Mouse (Mus musculus) layer of hippocampus, postnatal 10 days (tissue): ENCODE data around the gene Atp6v1g2. TPM values are rescaled to one million over a fixed set of nuclear protein-coding genes. Genes with fewer than 3 reads are reported as not detected.
"Not testable (repeated sequence)": the region's sequence is repeated elsewhere in the genome, so short reads cannot be mapped to it uniquely, and the experiment has no call there.

ENCODE experiments used
- DNase-seq, 2 experiments: peaks; one replicate each; pipeline ENCODE4 v3.0.0; 2021; ENCODE audit warnings: low spot score in 2 of 2
- total RNA-seq, 2 experiments: library from RNA; stranded (reverse); gene quantifications; 2 replicates each; pipeline ENCODE4 v1.2.3; 2021

Atp6v1g2 gene
- total RNA-seq, 2 experiments from 2014 or later, result 310 to 356 TPM

DNA sequence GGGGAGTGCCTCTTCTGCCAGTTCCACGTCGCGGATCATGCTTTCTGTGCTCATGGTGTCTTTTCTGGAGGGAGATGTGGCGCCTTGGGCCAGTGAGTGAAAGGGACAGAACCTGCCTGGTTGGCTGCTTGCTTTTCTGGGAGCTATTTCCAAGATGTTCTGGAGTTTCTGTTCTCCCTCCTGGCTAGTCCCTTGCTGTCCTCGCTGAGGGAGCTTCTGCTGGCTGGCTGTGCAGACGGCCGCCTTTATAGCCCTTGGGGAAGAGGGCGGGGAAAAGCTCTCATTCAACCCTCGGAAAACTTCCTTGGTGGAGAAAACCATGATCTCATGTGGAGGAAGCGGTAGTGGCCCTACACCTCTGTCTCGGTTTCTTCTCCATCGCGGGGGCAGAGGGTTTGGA is 31.7 kb upstream of the Atp6v1g2 start, which contains the start of gene Tnf:
TSS of gene Tnf (minus strand) at position 221 of the 400 bp plus-strand sequence.
- no peak for DNase-seq

DNA sequence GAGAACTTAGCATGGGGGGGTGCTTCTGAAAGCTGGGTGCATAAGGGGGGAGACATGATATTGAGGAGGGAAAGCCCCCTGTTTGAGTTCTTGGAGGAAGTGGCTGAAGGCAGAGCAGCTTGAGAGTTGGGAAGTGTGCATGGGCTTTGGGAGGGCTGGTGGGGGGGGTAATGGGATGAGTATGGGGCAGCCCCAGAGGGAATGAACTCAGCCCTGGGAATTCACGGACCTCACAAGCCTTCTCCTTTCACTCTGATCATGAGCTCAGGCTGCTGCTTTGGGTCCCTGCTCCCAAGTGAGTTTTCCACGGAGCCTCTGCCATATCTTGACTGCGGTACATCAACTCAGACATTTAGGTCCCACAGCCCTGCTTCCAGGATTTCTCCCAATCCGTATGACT is 31.0 kb upstream of the Atp6v1g2 start:
- no peak for DNase-seq

DNA sequence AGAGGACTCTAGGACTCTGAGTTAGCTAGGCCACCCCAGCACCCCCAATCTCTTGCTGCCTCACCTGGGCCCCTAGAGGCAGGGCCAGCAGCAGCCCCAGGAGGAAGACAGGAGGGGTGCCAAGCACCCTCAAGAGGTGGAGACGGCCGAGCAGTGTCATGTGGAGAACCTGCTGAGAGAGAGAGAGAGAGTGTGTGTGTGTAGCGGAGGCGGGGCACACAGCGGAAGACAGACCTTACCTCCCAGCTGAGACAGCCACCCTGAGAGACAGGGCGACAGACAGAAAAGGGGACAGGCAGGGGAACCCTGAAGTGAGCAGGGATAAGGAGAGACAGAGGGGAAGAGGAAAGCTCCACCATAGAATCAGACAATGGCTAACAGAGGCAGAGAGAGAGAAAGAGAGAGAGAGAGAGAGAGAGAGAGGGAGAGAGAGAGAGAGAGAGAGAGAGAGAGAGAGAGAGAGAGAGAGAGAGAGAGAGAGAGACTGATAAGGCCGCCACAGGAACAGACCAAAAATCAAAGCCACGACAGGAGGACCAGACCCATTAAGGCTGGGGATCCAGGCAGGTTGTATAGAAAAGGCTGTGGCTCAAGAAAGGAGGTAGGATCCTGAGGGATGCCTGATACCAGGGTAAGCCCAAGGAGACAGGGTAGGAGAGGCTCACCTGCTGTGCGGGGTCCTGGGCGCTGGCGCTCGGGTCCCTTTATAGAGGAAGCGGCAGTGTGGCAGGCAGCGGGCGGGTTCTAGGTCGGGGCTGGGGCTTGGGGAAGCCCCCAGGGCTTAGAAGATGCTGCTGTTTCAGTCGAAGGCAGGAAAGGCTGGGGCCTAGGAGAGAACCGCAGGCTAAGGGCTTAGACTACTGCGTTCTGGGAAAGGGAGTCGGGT is 28.7 kb upstream of the Atp6v1g2 start, which contains the start of gene Lta:
TSS of gene Lta (minus strand) at position 858 of the 886 bp plus-strand sequence.
- no peak for DNase-seq

DNA sequence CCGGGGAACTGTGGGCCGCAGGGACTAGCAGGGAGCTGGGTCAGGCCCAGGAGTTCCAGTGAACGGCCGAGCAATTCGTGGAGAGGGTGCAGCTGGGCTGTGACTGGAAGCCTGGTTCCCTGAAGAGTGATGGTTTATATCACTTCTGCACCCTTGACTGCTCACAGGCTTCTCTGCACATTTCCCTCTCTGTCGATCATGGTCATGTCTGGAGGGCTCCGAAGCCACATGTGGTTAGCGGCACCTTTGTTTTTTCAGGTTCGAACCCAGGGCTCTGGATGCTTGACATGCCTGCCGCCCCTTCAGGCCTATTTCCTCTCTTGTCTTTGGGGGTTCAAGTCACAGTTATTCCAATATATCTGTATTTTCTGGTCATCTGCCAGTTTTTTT is 28.1 kb upstream of the Atp6v1g2 start:
- no peak for DNase-seq

DNA sequence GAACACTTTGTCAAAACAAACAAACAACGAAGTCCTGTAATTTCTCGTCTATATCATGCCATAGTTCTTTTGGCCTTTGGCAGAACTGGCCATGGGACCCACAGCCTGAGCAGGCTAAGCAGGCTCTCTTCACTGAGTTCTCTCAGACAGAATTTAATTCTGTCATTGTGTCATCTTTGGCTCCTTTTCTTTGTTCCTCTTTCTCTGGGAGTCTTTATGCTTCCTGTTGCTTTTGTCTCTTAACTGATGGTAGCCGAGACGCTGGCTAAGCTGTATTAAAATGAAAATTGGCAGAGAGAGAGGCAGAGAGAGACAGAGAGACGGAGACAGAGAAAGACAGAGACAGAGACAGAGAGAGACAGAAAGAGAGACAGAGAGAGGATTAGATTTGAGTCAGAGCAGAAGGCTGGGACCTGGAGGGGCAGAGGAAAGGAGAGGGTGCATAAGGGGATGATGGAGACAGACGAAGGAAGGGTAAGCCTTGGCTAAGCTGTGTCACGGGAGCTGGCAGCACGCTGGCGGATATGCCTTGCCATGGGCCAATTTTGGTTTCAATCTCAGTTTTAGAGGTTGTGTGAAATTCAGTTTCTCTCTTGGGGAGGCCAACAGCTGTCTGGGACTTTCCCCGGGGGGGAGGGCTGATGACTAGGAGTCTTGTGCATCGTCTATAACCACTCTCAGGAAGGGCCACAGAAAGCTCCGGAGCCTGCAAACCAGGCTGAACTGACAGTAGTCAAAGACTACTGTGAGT is 23.5 kb upstream of the Atp6v1g2 start:
- DNase-seq, result no peak

DNA sequence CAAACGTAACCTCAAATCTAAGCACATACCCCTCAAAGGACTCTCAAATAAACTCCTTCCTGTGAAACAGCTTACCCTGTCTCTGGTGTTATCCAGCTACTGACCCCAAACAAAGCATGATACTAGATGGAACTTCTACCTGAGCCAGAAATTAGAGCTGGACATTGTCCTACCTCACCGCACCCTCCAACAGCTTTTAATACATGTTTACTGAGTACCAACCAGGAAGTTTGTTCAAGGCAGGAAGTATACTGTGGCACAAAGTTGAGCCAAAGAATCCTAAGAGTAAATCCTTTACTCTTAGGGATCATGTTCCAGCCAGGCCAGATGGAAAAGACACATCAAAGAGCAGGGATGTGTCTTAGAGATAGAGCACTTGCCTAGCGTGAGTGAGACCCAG is 22.9 kb upstream of the Atp6v1g2 start:
- DNase-seq, result no peak

DNA sequence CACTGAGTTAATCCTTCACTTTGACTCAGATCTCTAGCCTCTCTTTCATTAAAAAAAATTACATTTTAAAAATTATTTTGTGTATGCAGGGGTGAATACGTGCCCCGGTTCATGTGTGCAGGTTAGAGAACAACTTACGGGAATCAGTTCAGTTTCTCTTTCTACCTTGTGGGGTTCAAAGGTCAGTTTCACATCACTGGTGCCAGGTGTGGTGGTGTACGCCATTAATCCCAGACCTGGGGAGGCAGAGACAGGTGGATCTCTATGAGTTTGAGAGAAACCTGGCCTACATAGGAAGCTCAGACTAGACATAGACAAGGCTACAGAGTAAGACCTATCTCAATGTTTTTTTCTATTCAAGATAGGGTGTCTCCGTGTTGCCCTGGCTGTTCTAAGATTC is 20.4 kb upstream of the Atp6v1g2 start:
- no peak for DNase-seq

DNA sequence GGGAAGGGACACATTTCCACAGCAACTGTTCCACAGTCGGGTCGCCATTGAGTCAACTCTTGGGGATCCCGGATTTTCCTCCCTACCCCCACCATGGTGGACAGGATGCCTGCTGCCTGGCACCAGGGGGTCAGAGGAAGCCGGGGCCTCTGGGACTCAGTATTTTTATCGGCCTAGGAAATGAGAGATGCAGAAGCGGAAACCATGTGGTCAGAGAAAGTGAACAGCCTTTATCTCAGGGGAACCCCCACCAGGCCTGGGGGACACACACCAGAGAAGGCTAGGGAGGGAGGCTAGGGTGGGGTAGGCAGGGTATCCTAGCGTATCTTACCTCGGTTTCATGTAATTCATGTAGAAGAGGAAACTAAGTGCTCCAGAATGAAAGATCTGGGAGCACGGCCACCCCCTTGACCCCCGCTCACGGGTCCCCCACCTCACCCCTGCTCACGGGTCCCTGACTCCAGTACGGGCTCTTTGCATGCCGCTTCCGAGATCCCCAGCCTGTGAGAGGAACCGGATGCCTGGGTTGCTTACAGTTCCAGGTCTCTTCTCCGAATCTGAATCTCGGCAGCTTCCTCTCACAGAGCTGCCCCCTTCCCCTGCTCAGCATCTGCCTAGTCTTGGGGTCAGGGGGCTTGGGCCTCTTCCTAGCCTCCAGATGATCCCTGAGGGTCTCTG is 14.8 kb upstream of the Atp6v1g2 start:
- no peak for DNase-seq

DNA sequence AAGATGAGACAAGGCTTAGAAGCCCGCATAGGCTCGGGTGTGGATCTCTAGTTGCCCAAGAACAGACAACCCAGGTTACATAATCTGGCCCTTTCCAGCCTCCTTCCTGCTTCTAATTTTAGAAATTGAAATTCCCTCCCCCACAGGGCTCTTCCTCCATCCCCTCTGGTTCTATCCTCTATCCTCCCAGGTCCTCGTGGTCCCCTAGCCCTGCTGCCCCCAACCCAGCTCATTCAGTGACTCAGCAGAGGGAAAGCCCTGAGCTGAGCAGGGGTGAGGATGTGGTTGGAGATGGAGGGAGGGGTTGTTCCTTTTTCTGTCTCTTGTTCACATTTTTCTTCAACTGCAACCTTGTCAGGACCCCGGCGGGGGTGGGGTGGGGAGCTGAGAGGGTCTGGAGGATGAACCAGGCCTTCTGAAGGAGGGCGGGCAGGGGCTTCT is 13.8 kb upstream of the Atp6v1g2 start:
- no peak for DNase-seq

DNA sequence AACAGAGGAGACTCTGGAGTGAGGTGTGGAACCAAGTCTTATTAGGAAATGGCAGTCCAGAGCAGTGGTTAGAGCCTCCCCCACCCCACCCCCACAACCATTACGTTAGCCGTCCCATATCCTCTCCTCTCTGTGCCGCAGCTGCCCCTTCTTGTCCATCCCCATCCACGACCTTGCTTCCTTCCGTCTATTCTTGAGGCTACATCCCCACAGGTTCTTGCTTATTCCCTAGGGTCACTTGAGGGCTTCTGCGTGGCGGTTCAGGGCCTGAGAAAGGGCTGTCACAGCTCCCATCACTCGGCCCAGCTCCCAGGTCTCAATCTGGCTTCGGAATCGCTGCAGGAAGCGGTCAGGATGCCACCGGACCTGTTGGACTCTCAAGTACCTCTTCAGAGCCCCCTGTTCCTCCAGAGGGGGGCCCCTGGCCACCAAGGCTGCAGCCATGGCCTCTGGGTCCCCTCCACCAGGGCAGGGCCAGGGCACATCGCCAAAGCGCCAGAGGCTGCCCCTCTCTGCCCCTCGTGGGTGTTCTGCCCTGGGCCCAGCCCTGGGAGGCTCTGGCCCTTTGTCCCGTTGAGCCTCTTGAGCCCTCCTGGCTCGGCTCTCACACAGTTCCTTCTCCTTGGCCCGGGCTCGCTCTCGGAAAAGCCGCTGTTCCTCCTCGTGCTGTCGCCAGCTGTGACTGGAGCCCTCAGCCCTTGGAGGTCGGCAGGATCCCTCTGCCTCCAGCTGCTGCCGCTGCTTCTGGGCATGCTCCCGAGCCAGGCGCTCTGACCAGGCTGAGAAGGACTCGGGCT is 13.1 kb upstream of the Atp6v1g2 start, which contains the start of gene Gm16181:
TSS of gene Gm16181 (plus strand) at position 679 of the 797 bp plus-strand sequence.
- no peak for DNase-seq

DNA sequence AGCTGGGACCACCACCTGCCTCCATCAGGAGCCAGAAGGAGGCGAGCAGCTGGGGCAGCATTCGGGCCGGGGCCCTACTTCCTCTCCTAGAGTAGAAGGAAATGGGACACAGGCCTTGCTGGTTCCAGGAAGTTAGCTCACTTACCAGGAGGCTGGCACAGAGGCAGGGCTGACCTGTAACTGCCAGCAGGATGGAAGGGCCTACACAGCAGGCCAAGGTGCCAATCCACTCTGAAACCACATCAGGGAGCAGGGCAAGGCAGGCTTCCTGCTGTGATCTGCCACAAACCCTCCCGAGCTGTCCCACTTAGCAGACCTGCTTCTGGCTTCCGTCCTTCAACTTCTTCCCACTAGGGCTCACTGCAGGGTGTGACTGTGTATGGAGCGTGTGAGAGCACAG is 11.2 kb upstream of the Atp6v1g2 start:
- no peak for DNase-seq

DNA sequence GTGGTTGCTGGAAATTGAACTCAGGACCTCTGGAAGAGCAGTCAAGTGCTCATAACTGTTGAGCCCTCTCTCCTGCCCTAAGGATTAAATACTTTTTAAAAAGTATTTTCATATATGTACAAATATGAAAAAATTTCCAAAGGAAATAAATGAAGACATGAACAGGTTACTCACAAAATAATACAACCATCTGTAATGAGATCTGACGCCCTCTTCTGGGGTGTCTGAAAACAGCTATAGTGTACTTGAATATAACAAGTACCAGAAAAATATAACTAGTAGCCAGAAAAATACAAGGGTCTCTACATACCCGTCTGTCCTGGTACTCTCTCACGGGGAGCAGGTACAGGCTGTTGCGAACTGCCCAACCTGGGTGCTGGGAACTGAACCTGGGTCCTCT is 8.8 kb upstream of the Atp6v1g2 start:
- DNase-seq, result no peak

DNA sequence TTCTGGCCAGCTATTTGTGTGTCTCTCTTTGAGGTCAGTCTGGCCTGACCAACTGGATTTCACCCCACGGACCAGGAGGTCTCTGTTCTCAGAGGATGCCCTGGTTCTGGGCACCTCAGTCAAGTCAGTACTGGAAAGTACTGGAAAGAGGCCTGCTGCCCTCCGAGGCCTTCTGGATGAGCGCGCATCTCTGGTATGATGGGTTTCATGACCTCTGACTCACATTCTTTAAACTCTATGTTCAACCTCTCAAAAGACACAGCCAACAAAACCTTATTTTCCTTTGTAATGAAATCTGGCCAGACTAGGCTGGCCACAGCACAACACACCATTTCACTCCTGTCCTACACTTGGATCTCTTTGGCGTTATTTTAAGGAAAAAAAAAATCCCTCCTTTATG is 8.0 kb upstream of the Atp6v1g2 start:
- no peak for DNase-seq

DNA sequence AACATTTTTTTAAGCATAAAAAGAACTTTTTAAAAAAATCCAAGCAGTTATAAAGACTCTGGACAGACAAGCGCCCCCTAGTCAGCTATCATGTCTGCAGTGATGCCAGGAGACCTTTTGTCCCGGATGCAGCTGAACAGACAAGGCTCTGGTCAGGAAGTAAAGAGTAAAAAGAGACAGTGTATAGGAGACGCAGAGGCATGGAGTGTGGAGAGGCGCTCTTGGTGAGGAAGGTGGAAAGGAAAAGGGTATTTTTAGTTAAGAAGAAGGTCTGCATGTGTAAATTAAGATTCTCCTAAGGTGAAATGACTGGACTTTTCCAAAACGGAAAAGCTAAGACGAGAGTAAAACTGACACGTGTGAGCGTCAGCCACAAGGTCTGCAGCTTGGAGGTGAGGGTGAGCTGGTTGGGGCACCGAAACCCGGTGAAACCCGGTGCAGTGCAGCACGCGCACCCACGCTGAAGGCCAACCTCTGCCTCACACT is 6.9 kb upstream of the Atp6v1g2 start:
- no peak for DNase-seq

DNA sequence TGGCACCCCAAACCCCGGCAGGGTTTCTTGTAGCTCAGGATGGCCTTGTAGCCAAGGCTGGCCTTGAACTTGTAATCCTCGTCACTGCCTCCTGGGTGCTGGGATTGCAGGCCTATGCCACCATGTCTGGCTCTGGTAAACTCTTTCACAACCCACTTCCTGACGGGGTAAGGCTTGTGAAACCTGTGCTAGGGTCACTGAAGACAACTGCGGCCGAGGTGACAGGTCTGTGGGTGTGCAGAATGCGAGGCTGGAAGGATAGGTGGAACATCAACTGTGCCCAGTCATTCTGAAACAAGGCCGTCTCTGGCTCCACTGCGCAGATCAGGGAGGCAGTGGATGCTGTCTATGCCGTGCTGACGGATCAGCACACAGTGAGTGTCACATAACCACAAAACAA is 2.4 kb upstream of the Atp6v1g2 start:
- DNase-seq, result no peak

DNA sequence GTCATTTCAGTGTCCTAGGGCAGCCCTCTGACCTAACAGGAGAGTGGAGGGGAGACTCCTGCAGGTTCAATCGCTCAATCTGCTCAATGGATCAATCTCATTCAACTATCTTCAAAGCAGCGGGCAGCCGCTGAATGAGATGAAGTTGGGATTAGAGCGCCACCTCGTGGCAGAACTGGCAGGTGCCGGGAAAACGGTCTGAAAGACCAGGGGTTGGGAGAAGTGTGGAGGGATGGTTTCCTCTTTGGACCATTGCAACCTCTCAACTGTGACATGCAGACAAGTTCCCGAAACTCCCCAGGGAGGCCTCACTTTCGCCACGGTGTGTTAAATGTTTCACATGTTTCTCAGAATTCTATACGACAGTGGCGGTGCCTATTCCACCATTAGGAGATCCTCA is 1.4 kb upstream of the Atp6v1g2 start:
- DNase-seq, result peak; percentile 91 to 92

DNA sequence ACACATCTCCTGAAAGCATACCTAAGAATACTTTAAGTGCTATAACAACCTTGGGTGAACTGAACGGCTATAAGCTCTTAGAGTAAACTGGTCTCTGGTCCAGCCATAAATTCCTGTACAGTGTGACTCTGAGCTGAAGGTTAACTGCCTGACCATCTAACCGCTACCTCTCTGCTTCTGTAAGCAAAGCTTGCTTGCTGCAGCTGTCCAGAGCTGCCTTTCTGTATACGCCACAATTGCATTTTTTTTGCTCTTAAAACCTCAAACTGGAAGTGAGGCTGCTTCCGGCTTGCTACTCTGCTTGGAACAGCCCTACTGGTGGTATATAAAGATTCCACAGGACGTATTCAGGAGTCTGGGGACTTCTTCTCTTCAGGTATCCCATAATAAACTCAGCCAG is 801 bp upstream of the Atp6v1g2 start:
- no peak for DNase-seq

DNA sequence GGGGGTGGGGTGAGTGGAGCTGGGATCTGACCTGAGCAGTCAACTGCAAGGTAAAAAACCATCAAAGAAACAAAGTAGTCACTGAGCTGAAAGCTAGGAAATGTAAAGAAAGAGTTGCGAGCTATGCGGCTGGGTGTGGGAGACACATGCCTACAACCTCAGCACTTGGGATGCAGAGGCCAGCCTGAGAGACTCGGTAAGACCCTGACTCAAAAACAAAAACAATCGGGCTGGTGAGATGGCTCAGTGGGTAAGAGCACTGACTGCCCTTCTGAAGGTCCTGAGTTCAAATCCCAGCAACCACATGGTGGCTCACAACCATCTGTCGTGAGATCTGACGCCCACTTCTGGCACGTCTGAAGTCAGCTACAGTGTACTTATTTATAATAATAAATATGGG is 630 bp downstream of the Atp6v1g2 start:
- not testable (repeated sequence) for DNase-seq

DNA sequence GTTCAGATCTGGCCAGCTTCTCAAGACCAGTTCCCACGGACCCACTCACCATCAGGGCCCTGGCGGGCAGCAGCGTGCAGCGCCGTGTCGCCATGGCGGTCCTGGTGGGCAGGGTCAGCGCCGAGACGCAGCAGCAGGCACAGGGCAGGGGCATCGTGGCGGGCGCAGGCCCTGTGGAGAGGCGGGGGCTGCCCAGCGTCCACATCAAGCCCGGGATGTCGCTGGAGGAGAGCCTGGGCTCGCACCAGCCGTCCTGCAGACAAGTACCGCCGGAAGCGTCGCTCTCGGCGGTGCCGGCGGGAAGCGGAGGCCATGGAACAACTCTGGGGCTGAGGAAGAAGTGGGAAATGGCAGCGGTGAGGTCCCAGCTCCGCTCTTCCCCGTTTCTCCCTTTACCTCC is 1.4 kb downstream of the Atp6v1g2 start:
- no peak for DNase-seq

DNA sequence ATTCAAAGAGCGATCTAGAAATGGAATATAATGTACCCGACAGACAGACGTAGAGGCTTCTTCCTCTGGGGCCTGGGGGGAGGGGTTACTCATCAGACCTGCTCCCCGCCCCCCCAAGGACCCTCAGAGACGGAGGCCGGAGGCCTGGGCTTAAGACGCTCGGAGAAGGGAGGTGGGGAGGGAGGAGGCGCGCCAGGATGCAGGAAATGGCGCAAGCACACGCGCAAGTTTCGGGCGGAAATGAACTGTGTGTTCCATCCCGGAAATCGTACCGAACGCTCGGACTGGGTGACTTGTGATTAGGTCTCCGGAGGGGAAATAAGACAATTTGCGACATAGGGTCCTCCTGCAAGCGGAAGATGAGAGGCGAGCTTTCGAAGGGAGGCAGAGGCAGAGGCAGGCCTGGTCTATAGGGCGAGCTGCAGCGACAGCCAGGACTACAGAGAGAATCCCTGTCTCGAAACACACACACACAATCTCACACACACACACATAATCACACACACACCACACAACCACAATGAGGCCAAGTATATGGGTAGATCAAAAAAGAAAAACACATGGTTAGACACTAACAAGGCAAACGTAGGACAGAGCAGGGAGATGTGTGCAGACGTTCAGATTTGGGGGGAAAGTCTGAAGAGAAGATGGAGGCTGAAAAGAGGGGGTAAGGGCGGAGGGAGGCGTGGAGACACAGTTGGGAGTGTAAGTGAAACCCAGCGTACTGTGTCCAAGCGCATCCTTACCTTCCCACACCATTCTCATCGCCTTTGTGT is 2.3 kb downstream of the Atp6v1g2 start, which contains the start of gene Nfkbil1:
TSS of gene Nfkbil1 (minus strand) at position 179 of the 776 bp plus-strand sequence.
- peak; percentile 85 to 91 for DNase-seq
